Mouse (Mus musculus): Measurements from ENCODE around the gene Arhgap15. TPM values are rescaled to one million over a fixed set of nuclear protein-coding genes. Genes with fewer than 3 reads are reported as not detected.

Arhgap15 gene
- total and polyA plus RNA-seq, 2 experiments: 0.12 to 2.4 TPM

- no peak for DNase-seq (ENCODE audit: extremely low read depth, low read depth, low spot score)
- no peak overlapping the region for H3K9ac ChIP-seq (ENCODE audit: low read depth, low read length)
- 40% methylated on average over 1 of the region's 1 CpGs for WGBS
- no peaks in the 10 kb centered on the region for H3K79me2 ChIP-seq (ENCODE audit: control insufficient read depth, insufficient read depth, low read length)
- H3K27me3 ChIP-seq (ENCODE audit: control insufficient read depth, insufficient read depth, low read length): no peaks in the 10 kb centered on the region
- H3K36me3 ChIP-seq (ENCODE audit: control insufficient read depth, insufficient read depth, low read length): no peaks in the 10 kb centered on the region
- H3K4me1 ChIP-seq (ENCODE audit: control insufficient read depth, insufficient read depth, low read length): no peaks in the 10 kb centered on the region
- H3K27ac ChIP-seq (replicated peaks; ENCODE audit: insufficient read depth, low read depth, low read length): no peak overlapping the region
- TF ChIP-seq POLR2A (IDR thresholded peaks at IDR 0.05; ENCODE audit: extremely low read depth, insufficient read depth, low read length) (no peak), CTCF (IDR thresholded peaks at IDR 0.05; ENCODE audit: low read depth, low read length) (no peak)
- no peak overlapping the region for H3K4me3 ChIP-seq (ENCODE audit: insufficient read depth, low read depth, low read length)
Measured at GRCm38 (mm10) chr2:44397209-44397608, 648.6 kb downstream of the Arhgap15 start.

- Histone ChIP-seq H3K4me1 (ENCODE audit: control insufficient read depth, insufficient read depth, low read length) (no peaks in the 10 kb centered on the region), H3K27ac (replicated peaks; ENCODE audit: insufficient read depth, low read depth, low read length) (no peak overlapping the region), H3K4me3 (ENCODE audit: insufficient read depth, low read depth, low read length) (no peak overlapping the region), H3K79me2 (ENCODE audit: control insufficient read depth, insufficient read depth, low read length) (no peaks in the 10 kb centered on the region), H3K27me3 (ENCODE audit: control insufficient read depth, insufficient read depth, low read length) (no peaks in the 10 kb centered on the region), H3K9ac (ENCODE audit: low read depth, low read length) (no peak overlapping the region), H3K36me3 (ENCODE audit: control insufficient read depth, insufficient read depth, low read length) (no peaks in the 10 kb centered on the region)
- no peak for DNase-seq (ENCODE audit: extremely low read depth, low read depth, low spot score)
- no peak for TF ChIP-seq POLR2A (IDR thresholded peaks at IDR 0.05; ENCODE audit: extremely low read depth, insufficient read depth, low read length)
- no peak for TF ChIP-seq CTCF (IDR thresholded peaks at IDR 0.05; ENCODE audit: low read depth, low read length)
- 91% methylated on average over 4 of the region's 4 CpGs for WGBS
Measured at GRCm38 (mm10) chr2:44397735-44398337, 649.2 kb downstream of the Arhgap15 start.

DNA sequence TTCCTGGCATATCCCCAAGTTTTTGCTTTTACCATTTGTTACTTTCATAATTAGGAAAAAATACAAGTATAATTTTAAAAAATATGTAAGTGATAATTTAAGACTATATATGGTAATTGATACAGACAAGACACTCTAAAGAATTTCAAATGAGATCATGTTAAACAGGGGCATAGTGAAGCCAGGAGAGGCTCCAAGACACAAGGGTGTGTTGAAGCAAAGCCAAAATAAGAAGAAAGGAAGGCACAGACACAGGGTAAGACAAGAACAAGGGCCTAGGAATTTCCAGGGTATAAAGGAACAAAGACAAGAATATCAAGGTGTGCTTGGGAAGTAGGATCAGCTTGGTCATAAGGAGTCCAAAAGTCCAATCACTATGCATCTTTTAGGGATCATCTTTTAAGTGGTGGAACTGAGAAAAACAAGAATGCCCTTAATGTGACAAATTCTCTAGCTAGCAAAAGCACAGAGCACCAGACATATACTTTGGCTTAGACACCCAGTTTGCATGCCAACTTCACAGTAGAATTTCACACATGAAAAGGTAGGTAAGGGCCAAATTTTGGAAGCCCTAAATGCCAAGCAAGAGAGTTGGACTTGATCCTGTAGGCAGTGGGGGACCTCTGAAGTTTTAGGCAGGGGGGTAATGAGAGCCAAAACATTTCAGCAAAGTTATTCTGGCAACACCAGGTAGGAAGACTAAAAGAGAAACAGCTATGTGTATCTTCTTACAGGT is 650.7 kb downstream of the Arhgap15 start:
- no peaks in the 10 kb centered on the region for H3K79me2 ChIP-seq (ENCODE audit: control insufficient read depth, insufficient read depth, low read length)
- H3K36me3 ChIP-seq (ENCODE audit: control insufficient read depth, insufficient read depth, low read length): no peaks in the 10 kb centered on the region
- H3K4me1 ChIP-seq (ENCODE audit: control insufficient read depth, insufficient read depth, low read length): no peaks in the 10 kb centered on the region
- no peaks in the 10 kb centered on the region for H3K27me3 ChIP-seq (ENCODE audit: control insufficient read depth, insufficient read depth, low read length)
- no peak overlapping the region for H3K4me3 ChIP-seq (ENCODE audit: insufficient read depth, low read depth, low read length)
- no peak for TF ChIP-seq CTCF (IDR thresholded peaks at IDR 0.05; ENCODE audit: low read depth, low read length)
- no peak for TF ChIP-seq POLR2A (IDR thresholded peaks at IDR 0.05; ENCODE audit: extremely low read depth, insufficient read depth, low read length)
- no peak for DNase-seq (ENCODE audit: extremely low read depth, low read depth, low spot score)
- H3K9ac ChIP-seq (ENCODE audit: low read depth, low read length): no peak overlapping the region
- no peak overlapping the region for H3K27ac ChIP-seq (replicated peaks; ENCODE audit: insufficient read depth, low read depth, low read length)

DNA sequence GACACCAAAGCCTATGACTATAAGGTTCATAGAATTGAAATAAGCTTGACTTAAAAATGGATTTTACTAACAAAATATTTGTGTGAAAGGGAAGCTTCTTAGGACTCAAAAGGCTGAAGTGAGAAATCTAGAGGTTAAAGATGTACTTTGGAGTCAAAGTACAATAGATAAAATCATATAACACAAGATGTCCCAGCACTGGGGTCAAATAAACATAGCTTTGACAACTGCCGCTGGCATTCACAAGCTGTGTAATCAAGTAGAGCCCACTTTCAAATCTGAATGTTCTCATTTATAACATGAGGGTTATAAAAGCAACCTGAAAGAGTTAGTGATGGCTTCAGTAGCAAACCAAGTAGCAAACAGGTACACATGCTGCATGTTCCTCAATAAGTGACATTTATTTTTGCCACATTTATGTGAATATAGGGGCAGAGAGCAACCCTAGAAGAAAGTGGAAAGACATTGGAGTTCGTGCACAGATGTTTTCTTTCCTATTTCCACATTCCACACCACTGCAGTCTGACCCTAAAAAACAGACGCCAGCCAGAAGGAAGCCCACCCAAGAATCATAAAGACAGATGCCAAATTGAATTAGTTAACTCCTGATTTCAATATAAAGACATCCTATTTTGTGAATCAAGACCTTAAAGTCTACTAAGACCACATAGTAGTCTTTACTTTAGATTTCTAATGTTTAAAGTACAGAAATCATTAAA is 653.2 kb downstream of the Arhgap15 start:
- H3K9ac ChIP-seq (ENCODE audit: low read depth, low read length): no peak overlapping the region
- H3K27ac ChIP-seq (replicated peaks; ENCODE audit: insufficient read depth, low read depth, low read length): no peak overlapping the region
- WGBS: 70% methylated on average over 3 of the region's 3 CpGs
- H3K36me3 ChIP-seq (ENCODE audit: control insufficient read depth, insufficient read depth, low read length): no peaks in the 10 kb centered on the region
- H3K79me2 ChIP-seq (ENCODE audit: control insufficient read depth, insufficient read depth, low read length): no peaks in the 10 kb centered on the region
- DNase-seq (ENCODE audit: extremely low read depth, low read depth, low spot score): no peak
- no peak for TF ChIP-seq CTCF (IDR thresholded peaks at IDR 0.05; ENCODE audit: low read depth, low read length)
- no peak for TF ChIP-seq POLR2A (IDR thresholded peaks at IDR 0.05; ENCODE audit: extremely low read depth, insufficient read depth, low read length)
- H3K4me1 ChIP-seq (ENCODE audit: control insufficient read depth, insufficient read depth, low read length): no peaks in the 10 kb centered on the region
- no peak overlapping the region for H3K4me3 ChIP-seq (ENCODE audit: insufficient read depth, low read depth, low read length)
- no peaks in the 10 kb centered on the region for H3K27me3 ChIP-seq (ENCODE audit: control insufficient read depth, insufficient read depth, low read length)

DNA sequence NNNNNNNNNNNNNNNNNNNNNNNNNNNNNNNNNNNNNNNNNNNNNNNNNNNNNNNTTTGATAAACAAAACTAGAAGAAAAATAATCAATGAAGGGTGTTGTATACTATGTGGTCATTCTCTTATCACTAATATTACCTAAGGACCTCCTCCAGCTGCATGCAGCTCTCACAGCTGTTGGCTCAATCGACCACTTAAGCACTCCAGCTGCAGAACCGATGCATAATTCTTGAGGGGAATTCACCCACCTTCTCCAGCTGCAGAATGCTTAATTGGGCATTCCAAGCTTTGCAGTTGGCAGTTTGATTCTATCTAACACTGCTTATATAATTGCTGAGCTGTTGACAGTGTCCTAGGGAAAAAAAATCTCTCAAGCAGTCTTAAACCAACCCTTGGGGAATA is 663.0 kb downstream of the Arhgap15 start:
- TF ChIP-seq POLR2A (IDR thresholded peaks at IDR 0.05; ENCODE audit: extremely low read depth, insufficient read depth, low read length) (no peak), CTCF (IDR thresholded peaks at IDR 0.05; ENCODE audit: low read depth, low read length) (no peak)
- no peak for DNase-seq (ENCODE audit: extremely low read depth, low read depth, low spot score)
- Histone ChIP-seq H3K36me3 (ENCODE audit: control insufficient read depth, insufficient read depth, low read length) (no peaks in the 10 kb centered on the region), H3K27ac (replicated peaks; ENCODE audit: insufficient read depth, low read depth, low read length) (no peak overlapping the region), H3K27me3 (ENCODE audit: control insufficient read depth, insufficient read depth, low read length) (no peaks in the 10 kb centered on the region), H3K4me1 (ENCODE audit: control insufficient read depth, insufficient read depth, low read length) (no peaks in the 10 kb centered on the region), H3K9ac (ENCODE audit: low read depth, low read length) (no peak overlapping the region), H3K79me2 (ENCODE audit: control insufficient read depth, insufficient read depth, low read length) (no peaks in the 10 kb centered on the region), H3K4me3 (ENCODE audit: insufficient read depth, low read depth, low read length) (no peak overlapping the region)
- WGBS: 72% methylated on average over 2 of the region's 2 CpGs
